Mouse (Mus musculus): ENCODE measurements around the gene Tbata.

The Tbata gene

GRCm38 (mm10) chr10:61171654-61172053, at the start of gene Tbata:
Gene Tbata, plus strand, starts transcription at chr10:61171954.
- DNase-seq (ENCODE audit: low spot score), result no peak

- no peak for DNase-seq (ENCODE audit: low spot score)
Observed at GRCm38 (mm10) chr10:61123276-61123913, 48.4 kb upstream of the Tbata start.

- no peak for DNase-seq (ENCODE audit: low spot score)
Observed at GRCm38 (mm10) chr10:61124462-61124861, 47.3 kb upstream of the Tbata start.

GRCm38 (mm10) chr10:61128701-61129365, 42.9 kb upstream of the Tbata start:
- no peak for DNase-seq (ENCODE audit: low spot score)

GRCm38 (mm10) chr10:61130959-61131358, 40.8 kb upstream of the Tbata start:
- DNase-seq (ENCODE audit: low spot score), result no peak

GRCm38 (mm10) chr10:61134041-61134440, 37.7 kb upstream of the Tbata start:
- DNase-seq (ENCODE audit: low spot score), result no peak

- DNase-seq (ENCODE audit: low spot score), result no peak
Observed at GRCm38 (mm10) chr10:61135226-61135839, 36.4 kb upstream of the Tbata start.

- DNase-seq (ENCODE audit: low spot score), result no peak
Observed at GRCm38 (mm10) chr10:61137567-61137966, 34.2 kb upstream of the Tbata start.

- no peak for DNase-seq (ENCODE audit: low spot score)
Observed at GRCm38 (mm10) chr10:61143343-61143742, 28.4 kb upstream of the Tbata start.

GRCm38 (mm10) chr10:61145766-61146118, 26.0 kb upstream of the Tbata start:
- no peak for DNase-seq (ENCODE audit: low spot score)

- peak; percentile 55 for DNase-seq (ENCODE audit: low spot score)
Observed at GRCm38 (mm10) chr10:61146119-61146806, 25.5 kb upstream of the Tbata start.

- DNase-seq (ENCODE audit: low spot score), result no peak
Observed at GRCm38 (mm10) chr10:61146807-61147156, 25.0 kb upstream of the Tbata start.

GRCm38 (mm10) chr10:61147157-61148040, 24.4 kb upstream of the Tbata start, which contains the start of gene Sgpl1:
Gene Sgpl1, minus strand, starts transcription at chr10:61147703.
- DNase-seq (ENCODE audit: low spot score), result peak; percentile 82

- no peak for DNase-seq (ENCODE audit: low spot score)
Observed at GRCm38 (mm10) chr10:61149476-61149875, 22.3 kb upstream of the Tbata start.

- DNase-seq (ENCODE audit: low spot score), result no peak
Observed at GRCm38 (mm10) chr10:61150616-61151015, 21.1 kb upstream of the Tbata start.

- no peak for DNase-seq (ENCODE audit: low spot score)
Observed at GRCm38 (mm10) chr10:61152131-61152530, 19.6 kb upstream of the Tbata start.

GRCm38 (mm10) chr10:61155611-61156010, 16.1 kb upstream of the Tbata start:
- no peak for DNase-seq (ENCODE audit: low spot score)

- no peak for DNase-seq (ENCODE audit: low spot score)
Observed at GRCm38 (mm10) chr10:61156453-61156852, 15.3 kb upstream of the Tbata start.

GRCm38 (mm10) chr10:61158594-61158993, 13.2 kb upstream of the Tbata start:
- DNase-seq (ENCODE audit: low spot score), result no peak

GRCm38 (mm10) chr10:61160089-61160488, 11.7 kb upstream of the Tbata start:
- no peak for DNase-seq (ENCODE audit: low spot score)

GRCm38 (mm10) chr10:61160671-61161070, 11.1 kb upstream of the Tbata start:
- DNase-seq (ENCODE audit: low spot score), result no peak

GRCm38 (mm10) chr10:61162366-61162765, 9.4 kb upstream of the Tbata start:
- no peak for DNase-seq (ENCODE audit: low spot score)

All from spleen, adult 12 weeks (tissue).